Mouse (Mus musculus) E14TG2a.4 (cell line): Measurements from ENCODE around the gene Lrr1.

ENCODE experiments used
- CTCF ChIP-seq: conservative IDR thresholded peaks from 2 replicates; pipeline ENCODE4 v1.5.1; 2014; ENCODE audit warnings: low read length
- NANOG ChIP-seq: IDR thresholded peaks from 2 replicates; pipeline ENCODE4 v1.6.1; 2014; ENCODE audit warnings: borderline replicate concordance, low read length, mixed read lengths
- POU5F1 ChIP-seq: IDR thresholded peaks from 2 replicates; pipeline ENCODE4 v1.6.1; 2014; ENCODE audit warnings: low read length, borderline replicate concordance

GRCm38 (mm10) chr12:69143460-69143859, 25.2 kb upstream of the Lrr1 start:
- TF ChIP-seq CTCF (no peak), POU5F1 (no peak), NANOG (no peak)
